Mouse (Mus musculus) limb, embryonic 14.5 days (tissue): ENCODE measurements around the gene Upp2. TPM values are rescaled to one million over a fixed set of nuclear protein-coding genes. Genes with fewer than 3 reads are reported as not detected.

Experiments used
- ATAC-seq: fragments of 200-750 bp; cut with Nextera tagmentation; 2 replicates; pipeline ENCODE4 v1.8.0; 2017; ENCODE audit warnings: low read depth, moderate number of reproducible peaks, moderate TSS enrichment; ENCODE audit not compliant: low FRiP score
- DNase-seq: peaks from one replicate; pipeline ENCODE4 v3.0.0-alpha.2; 2015; ENCODE audit warnings: low spot score
- H3K27ac ChIP-seq: fragments of 300-500 bp; sonication (generic); replicated peaks from 2 replicates; pipeline ENCODE4 v1.5.1; 2014; ENCODE audit warnings: low read depth, mild to moderate bottlenecking, low read length, moderate library complexity, mixed read lengths
- H3K27me3 ChIP-seq: fragments of 300-500 bp; sonication (generic); 2 replicates; pipeline ENCODE4 v1.6.1; 2014; ENCODE audit warnings: low read length, mixed read lengths; ENCODE audit not compliant: control insufficient read depth, insufficient read depth
- H3K36me3 ChIP-seq: fragments of 300-500 bp; sonication (generic); 2 replicates; pipeline ENCODE4 v1.6.1; 2014; ENCODE audit warnings: mild to moderate bottlenecking, low read length, moderate library complexity, mixed read lengths; ENCODE audit not compliant: control insufficient read depth, insufficient read depth
- H3K4me1 ChIP-seq: fragments of 300-500 bp; sonication (generic); 2 replicates; pipeline ENCODE4 v1.6.1; 2014; ENCODE audit warnings: antibody characterized with exemption, low read length, mixed read lengths; ENCODE audit not compliant: control insufficient read depth, insufficient read depth
- H3K4me2 ChIP-seq: fragments of 300-500 bp; sonication (generic); replicated peaks from 2 replicates; pipeline ENCODE4 v1.6.1; 2014; ENCODE audit warnings: low read depth, mild to moderate bottlenecking, low read length, moderate library complexity; ENCODE audit not compliant: severe bottlenecking
- H3K4me3 ChIP-seq: fragments of 300-500 bp; sonication (generic); replicated peaks from 2 replicates; pipeline ENCODE4 v1.5.1; 2014; ENCODE audit warnings: low read length
- H3K9ac ChIP-seq: fragments of 300-500 bp; sonication (generic); 2 replicates; pipeline ENCODE4 v1.6.1; 2014; ENCODE audit warnings: mild to moderate bottlenecking, low read depth, low read length, moderate library complexity; ENCODE audit not compliant: severe bottlenecking
- H3K9me3 ChIP-seq: fragments of 300-500 bp; sonication (generic); 2 replicates; pipeline ENCODE4 v1.6.1; 2016; ENCODE audit warnings: low read length; ENCODE audit not compliant: control insufficient read depth
- POLR2A ChIP-seq: fragments of 200-500 bp; IDR thresholded peaks from 2 replicates; pipeline ENCODE4 v1.8.0; 2012; ENCODE audit warnings: inconsistent platforms, mild to moderate bottlenecking, moderate library complexity, borderline replicate concordance; ENCODE audit not compliant: insufficient read depth, insufficient read length; ENCODE audit errors: extremely low read depth
- WGBS: fragments of 180-500 bp; shearing (Covaris S2); extraction: QIAGEN DNeasy Blood & Tissue Kit; methylation state at CpG from one replicate; pipeline ENCODE4 v1.1.7; 2014; 5-methylcytosine and 5-hydroxymethylcytosine counted together
- polyA plus RNA-seq, 2 experiments: library from polyadenylated mRNA; depleted of rRNA in 1 of 2; stranded (reverse) in 1 of 2; unstranded in 1 of 2; fragments of >200 nt; fragmentation: Nextera tagmentation in 1 of 2; extraction: Ambion mirVana in 1 of 2; gene quantifications; 2 replicates each; pipeline versions ENCODE4 v1.2.1 to v1.2.3; 2012 to 2014

Upp2 gene
- polyA plus RNA-seq, 2 experiments = 9.3 to 12.3 TPM

GRCm38 (mm10) chr2:58773833-58774232, 206.7 kb downstream of the Upp2 start:
- ATAC-seq (no peak), DNase-seq (no peak)
- Histone ChIP-seq H3K27me3 (no peaks in the 10 kb centered on the region), H3K9me3 (no peaks in the 10 kb centered on the region), H3K4me2 (no peak overlapping the region), H3K36me3 (no peaks in the 10 kb centered on the region), H3K9ac (no peak overlapping the region), H3K27ac (no peak overlapping the region), H3K4me1 (no peaks in the 10 kb centered on the region), H3K4me3 (no peak overlapping the region)
- 88% methylated on average over 9 of the region's 9 CpGs for WGBS
- TF ChIP-seq POLR2A = no peak

GRCm38 (mm10) chr2:58778986-58779495, 211.9 kb downstream of the Upp2 start:
- H3K4me3 ChIP-seq = no peak overlapping the region
- no peaks in the 10 kb centered on the region for H3K27me3 ChIP-seq
- no peak overlapping the region for H3K4me2 ChIP-seq
- no peak overlapping the region for H3K9ac ChIP-seq
- ATAC-seq (no peak), DNase-seq (no peak)
- no peaks in the 10 kb centered on the region for H3K4me1 ChIP-seq
- no peak for TF ChIP-seq POLR2A
- no peak overlapping the region for H3K27ac ChIP-seq
- H3K36me3 ChIP-seq = no peaks in the 10 kb centered on the region
- WGBS = 70% methylated on average over 3 of the region's 3 CpGs
- no peaks in the 10 kb centered on the region for H3K9me3 ChIP-seq

- no peak for ATAC-seq
- DNase-seq = no peak
- Histone ChIP-seq H3K9me3 (no peaks in the 10 kb centered on the region), H3K36me3 (no peaks in the 10 kb centered on the region), H3K27ac (no peak overlapping the region), H3K4me3 (no peak overlapping the region), H3K27me3 (no peaks in the 10 kb centered on the region), H3K4me2 (no peak overlapping the region), H3K9ac (no peak overlapping the region), H3K4me1 (peaks cover 5% of the 10 kb centered on the region; the same call in 1 of the 2 replicates)
- 61% methylated on average over 1 of the region's 1 CpGs for WGBS
- no peak for TF ChIP-seq POLR2A
Observed at GRCm38 (mm10) chr2:58783526-58783925, 216.4 kb downstream of the Upp2 start.

- no peak for DNase-seq
- no peaks in the 10 kb centered on the region for H3K9me3 ChIP-seq
- no peak for ATAC-seq
- no peak overlapping the region for H3K4me3 ChIP-seq
- 72% methylated on average over 3 of the region's 3 CpGs for WGBS
- H3K36me3 ChIP-seq = no peaks in the 10 kb centered on the region
- H3K9ac ChIP-seq = no peak overlapping the region
- no peak overlapping the region for H3K27ac ChIP-seq
- H3K4me1 ChIP-seq = peaks cover 5% of the 10 kb centered on the region; the same call in 1 of the 2 replicates
- H3K4me2 ChIP-seq = 0 out of 2 replicates have a peak overlapping the region, but pooled peaks have one; percentile 18
- TF ChIP-seq POLR2A = no peak
- H3K27me3 ChIP-seq = no peaks in the 10 kb centered on the region
Observed at GRCm38 (mm10) chr2:58786177-58786576, 219.1 kb downstream of the Upp2 start.

GRCm38 (mm10) chr2:58786681-58787080, 219.6 kb downstream of the Upp2 start:
- Histone ChIP-seq H3K36me3 (no peaks in the 10 kb centered on the region), H3K4me3 (no peak overlapping the region), H3K27ac (no peak overlapping the region), H3K27me3 (no peaks in the 10 kb centered on the region), H3K9ac (no peak overlapping the region), H3K4me1 (peaks cover 5% of the 10 kb centered on the region; the same call in 1 of the 2 replicates), H3K9me3 (no peaks in the 10 kb centered on the region), H3K4me2 (0 out of 2 replicates have a peak overlapping the region, but pooled peaks have one; percentile 18)
- ATAC-seq (no peak), DNase-seq (no peak)
- TF ChIP-seq POLR2A = no peak
- 43% methylated on average over 8 of the region's 8 CpGs for WGBS
